Mouse (Mus musculus) neural tube, embryonic 10.5 days (tissue): ENCODE measurements around the gene Gorab.

Source experiments
- DNase-seq: peaks from one replicate; pipeline ENCODE4 v3.0.0-alpha.2; 2017; ENCODE audit warnings: low spot score; ENCODE audit errors: extremely low spot score

Gene Gorab

GRCm38 (mm10) chr1:163357733-163358132 lies 45.7 kb downstream of the Gorab start:
- no peak for DNase-seq

- no peak for DNase-seq
Measured at GRCm38 (mm10) chr1:163356167-163356566, 47.3 kb downstream of the Gorab start.

GRCm38 (mm10) chr1:163355626-163356156 lies 47.8 kb downstream of the Gorab start:
- no peak for DNase-seq

- DNase-seq: no peak
Measured at GRCm38 (mm10) chr1:163350988-163351387, 52.5 kb downstream of the Gorab start.

GRCm38 (mm10) chr1:163345541-163345940 lies 57.9 kb downstream of the Gorab start:
- no peak for DNase-seq

- DNase-seq: no peak
Measured at GRCm38 (mm10) chr1:163344931-163345330, 58.5 kb downstream of the Gorab start.

GRCm38 (mm10) chr1:163339219-163339561 lies 64.3 kb downstream of the Gorab start:
- DNase-seq: no peak

GRCm38 (mm10) chr1:163338525-163339218 lies 64.8 kb downstream of the Gorab start:
- no peak for DNase-seq

GRCm38 (mm10) chr1:163337821-163338220 lies 65.6 kb downstream of the Gorab start:
- DNase-seq: no peak
